Mouse (Mus musculus): ENCODE data around the gene Smad3.

Smad3 gene

GRCm38 (mm10) chr9:63771676-63772075 lies 13.9 kb upstream of the Smad3 start:
- no peak for DNase-seq

- DNase-seq = no peak
Observed at GRCm38 (mm10) chr9:63761367-63762094, 3.7 kb upstream of the Smad3 start.

GRCm38 (mm10) chr9:63760783-63761182 lies 3.0 kb upstream of the Smad3 start:
- no peak for DNase-seq

GRCm38 (mm10) chr9:63759973-63760722 lies 2.4 kb upstream of the Smad3 start:
- no peak for DNase-seq

- no peak for DNase-seq
Observed at GRCm38 (mm10) chr9:63758641-63759391, 1.0 kb upstream of the Smad3 start.

GRCm38 (mm10) chr9:63757462-63757772 lies 377 bp downstream of the Smad3 start:
- no peak for DNase-seq

- peak; percentile 36 for DNase-seq
Observed at GRCm38 (mm10) chr9:63756581-63757461, 973 bp downstream of the Smad3 start.

- DNase-seq = no peak
Observed at GRCm38 (mm10) chr9:63755671-63756543, 1.9 kb downstream of the Smad3 start.

- no peak for DNase-seq
Observed at GRCm38 (mm10) chr9:63754556-63755510, 3.0 kb downstream of the Smad3 start.

GRCm38 (mm10) chr9:63754039-63754438 lies 3.8 kb downstream of the Smad3 start:
- DNase-seq = no peak

- DNase-seq = no peak
Observed at GRCm38 (mm10) chr9:63753359-63753758, 4.4 kb downstream of the Smad3 start.

- DNase-seq = no peak
Observed at GRCm38 (mm10) chr9:63752576-63752975, 5.2 kb downstream of the Smad3 start.

- DNase-seq = no peak
Observed at GRCm38 (mm10) chr9:63751325-63751724, 6.5 kb downstream of the Smad3 start.

- DNase-seq = no peak
Observed at GRCm38 (mm10) chr9:63750360-63750974, 7.3 kb downstream of the Smad3 start.

GRCm38 (mm10) chr9:63749296-63749915 lies 8.4 kb downstream of the Smad3 start:
- DNase-seq = no peak

- DNase-seq = no peak
Observed at GRCm38 (mm10) chr9:63747645-63748295, 10.0 kb downstream of the Smad3 start.

- DNase-seq = no peak
Observed at GRCm38 (mm10) chr9:63746980-63747379, 10.8 kb downstream of the Smad3 start.

- no peak for DNase-seq
Observed at GRCm38 (mm10) chr9:63745821-63746632, 11.8 kb downstream of the Smad3 start.
